Mouse (Mus musculus): ENCODE data around the gene Csnka2ip.

The Csnka2ip gene

GRCm38 (mm10) chr16:64602308-64602707, at the start of gene Csnka2ip:
Gene Csnka2ip, minus strand, starts transcription at chr16:64602408.
- no peak for DNase-seq (ENCODE audit: low read depth in 1 of 2, low spot score in 2 of 2)

GRCm38 (mm10) chr16:64649594-64650290, 47.5 kb upstream of the Csnka2ip start:
- DNase-seq (ENCODE audit: low read depth in 1 of 2, low spot score in 2 of 2), result no peak

- DNase-seq (ENCODE audit: low read depth in 1 of 2, low spot score in 2 of 2), result no peak
Measured at GRCm38 (mm10) chr16:64647771-64648170, 45.6 kb upstream of the Csnka2ip start.

GRCm38 (mm10) chr16:64635110-64635509, 32.9 kb upstream of the Csnka2ip start:
- no peak for DNase-seq (ENCODE audit: low read depth in 1 of 2, low spot score in 2 of 2)

- DNase-seq (ENCODE audit: low read depth in 1 of 2, low spot score in 2 of 2), result no peak
Measured at GRCm38 (mm10) chr16:64620116-64620515, 17.9 kb upstream of the Csnka2ip start.

- no peak for DNase-seq (ENCODE audit: low read depth in 1 of 2, low spot score in 2 of 2)
Measured at GRCm38 (mm10) chr16:64614648-64615047, 12.4 kb upstream of the Csnka2ip start.

- no peak for DNase-seq (ENCODE audit: low read depth in 1 of 2, low spot score in 2 of 2)
Measured at GRCm38 (mm10) chr16:64607793-64608192, 5.6 kb upstream of the Csnka2ip start.

DNA sequence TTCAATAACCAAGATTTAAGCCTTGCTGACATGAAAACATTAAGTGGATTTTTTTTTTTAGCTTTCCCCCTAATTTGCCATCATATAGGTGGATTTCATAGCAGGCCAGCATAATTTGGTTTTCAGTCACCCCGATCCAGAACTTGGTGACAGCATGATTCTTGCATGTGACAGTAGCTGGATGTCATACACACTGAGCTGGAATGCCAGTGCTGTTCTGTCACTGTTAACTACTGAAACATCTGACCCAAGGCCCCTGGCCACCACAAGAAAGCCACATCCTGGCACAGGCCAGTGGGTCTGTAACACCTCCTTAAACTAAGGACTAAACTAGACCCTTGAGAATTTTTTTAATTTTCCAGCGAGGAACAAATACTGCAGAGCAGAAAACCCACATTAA, 15.4 kb downstream of the Csnka2ip start:
- DNase-seq (ENCODE audit: low read depth in 1 of 2, low spot score in 2 of 2), result no peak

GRCm38 (mm10) chr16:64586262-64586619, 16.0 kb downstream of the Csnka2ip start:
- no peak for DNase-seq (ENCODE audit: low read depth in 1 of 2, low spot score in 2 of 2)

DNA sequence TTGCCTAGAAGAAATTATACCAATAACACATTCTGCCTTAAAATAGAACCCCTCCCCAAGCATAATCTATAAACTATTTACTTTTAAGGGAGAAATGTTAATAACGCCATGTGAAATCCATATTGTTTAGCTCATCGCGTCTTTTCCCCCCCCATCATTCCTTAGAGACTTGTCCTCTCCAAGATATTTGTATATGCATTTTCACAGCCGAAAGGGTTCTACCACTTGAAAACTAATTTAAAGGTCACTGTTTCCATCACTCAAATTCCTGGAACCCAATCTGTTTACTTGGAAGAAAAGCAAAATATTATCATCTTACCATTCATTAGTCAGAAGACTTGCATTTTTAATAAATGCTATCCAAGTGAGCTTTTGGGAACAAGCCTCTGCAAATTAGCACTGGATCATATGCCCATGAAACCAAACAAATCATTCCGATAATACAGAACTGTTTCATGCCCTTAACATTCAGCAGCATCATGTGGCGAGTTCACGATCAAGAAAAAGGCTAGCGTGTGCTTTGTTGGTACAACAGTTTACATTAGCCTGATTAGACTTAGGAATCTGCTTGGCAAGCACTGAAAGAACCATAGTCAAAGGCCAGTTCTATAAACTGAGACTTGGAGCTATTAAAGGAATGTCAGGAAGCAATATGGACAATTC, 16.5 kb downstream of the Csnka2ip start:
- no peak for DNase-seq (ENCODE audit: low read depth in 1 of 2, low spot score in 2 of 2)

DNA sequence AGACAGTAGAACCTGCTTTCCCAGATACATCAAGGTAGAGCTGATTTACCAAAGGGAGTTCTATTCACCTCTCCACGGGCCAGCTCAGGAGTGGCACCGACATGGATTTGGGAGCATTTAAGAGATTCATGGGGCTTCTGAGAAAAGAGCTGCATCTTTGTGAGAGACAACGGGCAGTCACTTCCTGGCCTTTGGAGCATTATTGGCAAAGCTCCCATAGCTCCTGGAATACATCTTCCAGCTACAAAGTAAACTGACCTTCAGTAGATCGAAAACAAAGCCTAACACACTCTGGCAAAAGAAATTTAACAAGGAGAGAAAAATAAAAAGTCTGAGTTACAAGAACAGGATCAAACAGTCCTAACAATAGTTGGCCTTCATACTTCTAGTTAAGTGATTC, 17.6 kb downstream of the Csnka2ip start:
- DNase-seq (ENCODE audit: low read depth in 1 of 2, low spot score in 2 of 2), result no peak

GRCm38 (mm10) chr16:64583406-64583805, 18.8 kb downstream of the Csnka2ip start:
- DNase-seq (ENCODE audit: low read depth in 1 of 2, low spot score in 2 of 2), result no peak

- DNase-seq (ENCODE audit: low read depth in 1 of 2, low spot score in 2 of 2), result no peak
Measured at GRCm38 (mm10) chr16:64569496-64569895, 32.7 kb downstream of the Csnka2ip start.

DNA sequence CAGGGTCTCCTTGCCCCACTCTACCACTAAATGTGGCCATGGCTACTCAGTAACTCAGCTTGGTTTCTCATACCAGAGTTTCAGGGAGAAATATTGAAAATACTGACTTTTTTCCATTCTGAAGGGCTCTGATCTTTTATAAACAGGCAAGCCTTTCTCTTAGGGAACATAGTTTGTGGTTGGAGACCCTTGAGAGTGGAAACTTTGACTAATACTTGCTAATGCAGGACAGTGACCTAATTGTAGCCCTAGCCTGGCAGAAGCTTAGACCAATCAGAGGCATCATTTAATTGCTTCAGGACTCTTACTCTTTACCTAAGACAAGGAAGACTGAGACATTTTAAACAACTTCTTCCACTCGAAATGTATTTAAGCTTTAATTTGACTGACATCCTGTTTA, 39.1 kb downstream of the Csnka2ip start:
- DNase-seq (ENCODE audit: low read depth in 1 of 2, low spot score in 2 of 2), result no peak

DNA sequence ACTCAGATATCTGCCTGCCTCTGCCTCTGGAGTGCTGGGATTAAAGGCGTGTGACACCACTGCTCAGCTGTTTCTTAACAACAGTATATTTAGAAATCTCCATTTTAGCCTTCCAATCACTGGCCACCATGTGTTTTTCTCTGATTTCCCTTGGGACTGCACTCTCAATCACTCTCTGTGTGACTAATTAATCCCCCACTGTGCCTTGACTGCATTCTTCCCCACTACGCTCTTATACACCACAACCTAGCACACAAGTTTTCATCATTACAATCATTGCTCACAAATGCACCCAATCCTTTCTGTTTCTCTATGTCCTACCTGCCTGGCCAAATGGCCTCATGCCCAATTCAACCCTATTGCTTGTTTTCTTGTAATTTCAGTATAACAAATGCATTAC, 43.7 kb downstream of the Csnka2ip start:
- DNase-seq (ENCODE audit: low read depth in 1 of 2, low spot score in 2 of 2), result no peak

DNA sequence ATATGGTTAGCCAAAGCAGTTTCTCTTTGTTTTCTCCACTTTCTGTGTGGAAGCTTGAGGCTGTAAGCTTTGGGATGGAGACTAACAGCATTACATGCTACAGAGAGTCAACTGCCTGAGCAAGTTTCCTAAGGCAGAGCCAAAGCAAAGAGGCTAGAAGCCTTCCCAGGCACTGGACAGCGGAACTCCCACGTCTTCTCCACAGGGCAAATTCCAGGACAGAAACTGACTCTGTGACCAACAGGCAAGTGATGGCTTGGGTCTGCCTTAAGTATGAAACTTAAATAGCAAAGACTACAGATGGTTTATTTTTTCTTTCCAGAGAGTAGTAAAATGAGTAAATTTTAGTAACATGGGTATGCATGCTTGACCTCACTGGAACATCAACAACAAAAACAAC, 75.3 kb downstream of the Csnka2ip start:
- no peak for DNase-seq (ENCODE audit: low read depth in 1 of 2, low spot score in 2 of 2)

GRCm38 (mm10) chr16:64524051-64524645, 78.1 kb downstream of the Csnka2ip start:
- no peak for DNase-seq (ENCODE audit: low read depth in 1 of 2, low spot score in 2 of 2)

DNA sequence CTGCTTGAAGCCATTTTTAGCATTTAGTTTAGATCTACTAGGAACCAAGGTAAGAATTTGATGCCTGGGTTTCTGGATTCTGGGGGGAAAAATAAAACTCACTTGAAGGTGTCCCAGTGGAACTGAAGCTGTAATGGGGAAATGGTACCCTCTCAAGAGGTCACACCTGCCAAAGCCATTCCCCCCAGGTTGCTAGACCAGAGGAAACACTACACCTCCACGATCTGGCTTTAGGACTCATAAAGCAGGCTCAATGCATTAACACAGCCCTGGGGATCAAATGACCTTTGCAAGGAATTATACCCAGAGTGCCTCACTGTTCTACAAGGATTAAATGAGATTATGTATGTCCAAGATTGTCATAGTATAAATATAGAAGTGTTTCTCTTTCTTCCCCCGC, 88.8 kb downstream of the Csnka2ip start:
- DNase-seq (ENCODE audit: low read depth in 1 of 2, low spot score in 2 of 2), result no peak

Measured in monocyte, adult 2 months (primary cell).